Mouse (Mus musculus) ES-E14 (cell line): ENCODE measurements around the gene Atf3.

ENCODE experiments used
- MAFK ChIP-seq: IDR thresholded peaks from 2 replicates; pipeline ENCODE4 v1.6.1; 2014; ENCODE audit warnings: mild to moderate bottlenecking, low read depth, low read length, inconsistent platforms; ENCODE audit not compliant: insufficient read depth
- ZNF384 ChIP-seq: IDR thresholded peaks from 2 replicates; pipeline ENCODE4 v1.6.1; 2012; ENCODE audit warnings: low read depth, low read length, inconsistent platforms

DNA sequence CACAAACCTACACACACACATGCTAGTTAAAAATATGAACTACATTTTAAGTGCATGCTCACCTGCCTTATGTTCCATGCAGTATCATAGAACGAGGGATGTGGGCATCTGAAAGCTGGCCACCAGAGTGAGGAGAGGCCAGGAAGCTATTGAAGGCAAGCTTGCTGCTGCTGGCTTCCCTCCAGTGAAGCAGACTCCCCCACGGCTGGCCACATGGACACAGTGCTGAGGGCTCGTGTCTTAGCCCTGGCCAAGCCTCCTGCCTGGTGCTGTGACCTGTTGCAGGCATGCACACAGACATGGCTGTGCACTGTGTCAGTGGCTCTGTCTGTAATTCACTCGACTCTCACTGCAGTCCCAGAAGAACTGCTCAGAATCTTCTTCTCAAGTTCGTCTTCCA is 41.8 kb upstream of the Atf3 start:
- no peak for TF ChIP-seq ZNF384
- TF ChIP-seq MAFK, result no peak
